Mouse (Mus musculus): ENCODE data around the gene Syne4. TPM values are rescaled to one million over a fixed set of nuclear protein-coding genes. Genes with fewer than 3 reads are reported as not detected.
A peak's percentile ranks its signal among the peaks of the same experiment; 100 is the strongest.

The Syne4 gene
- polyA plus RNA-seq, 1 experiment: not detected

DNA sequence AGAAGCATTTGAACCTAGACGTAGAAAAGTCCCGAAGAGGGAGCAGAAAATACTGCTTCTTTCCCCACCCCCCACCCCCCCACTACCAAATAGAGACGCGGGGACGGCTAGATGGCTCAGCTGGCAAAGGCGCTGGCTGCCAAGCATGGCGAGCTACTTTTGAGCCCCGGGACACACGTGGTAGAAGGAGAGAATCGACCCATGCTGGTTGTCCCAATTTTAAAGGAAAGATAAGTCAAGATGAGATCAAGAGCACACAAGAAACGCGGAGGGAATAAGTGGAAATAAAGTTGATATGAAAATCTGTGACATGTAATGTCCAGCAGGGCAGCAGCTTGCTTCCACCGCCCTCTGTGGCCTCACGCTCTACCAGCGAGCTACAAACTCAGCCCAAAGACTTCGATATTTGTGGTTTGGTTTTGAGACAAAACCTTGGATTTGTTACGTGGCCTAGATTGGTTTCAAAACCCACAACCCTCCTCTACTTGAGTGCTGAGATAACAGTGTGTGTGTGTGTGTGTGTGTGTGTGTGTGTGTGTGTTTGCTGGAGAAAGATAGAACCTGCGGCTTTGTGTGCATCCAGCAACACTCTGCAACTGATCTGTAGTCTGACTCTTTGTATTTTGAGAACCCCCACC is 18.1 kb downstream of the Syne4 start:
- Histone ChIP-seq H3K4me3 (ENCODE audit: insufficient read depth, low read depth, low read length) (no peak overlapping the region), H3K4me1 (ENCODE audit: control insufficient read depth, insufficient read depth, insufficient read length, low read length) (no peaks in the 10 kb centered on the region), H3K27ac (replicated peaks; ENCODE audit: low read depth, low read length) (no peak overlapping the region)

DNA sequence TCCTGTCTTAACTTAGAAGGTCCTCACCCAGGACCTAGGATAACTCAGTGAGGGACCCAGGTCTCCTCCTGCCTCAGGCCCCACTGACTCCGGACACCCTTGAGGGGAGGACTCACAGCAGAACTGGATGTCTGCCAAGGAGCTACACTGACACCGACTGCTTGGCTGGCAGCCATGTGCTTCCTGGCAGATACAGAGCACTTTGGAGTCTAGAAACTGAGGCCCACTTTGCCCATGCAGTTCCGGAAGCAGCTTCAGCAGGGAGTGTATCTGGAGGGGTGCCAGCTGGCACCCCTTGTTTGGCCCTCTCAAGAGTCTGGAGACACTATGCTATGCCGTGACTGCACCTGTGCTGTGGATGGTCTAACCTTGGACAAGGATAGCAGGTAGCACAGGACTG is 18.8 kb downstream of the Syne4 start:
- H3K4me1 ChIP-seq (ENCODE audit: control insufficient read depth, insufficient read depth, insufficient read length, low read length): no peaks in the 10 kb centered on the region
- H3K4me3 ChIP-seq (ENCODE audit: insufficient read depth, low read depth, low read length): no peak overlapping the region
- no peak overlapping the region for H3K27ac ChIP-seq (replicated peaks; ENCODE audit: low read depth, low read length)

- Histone ChIP-seq H3K4me1 (ENCODE audit: control insufficient read depth, insufficient read depth, insufficient read length, low read length) (no peaks in the 10 kb centered on the region), H3K27ac (replicated peaks; ENCODE audit: low read depth, low read length) (no peak overlapping the region), H3K4me3 (ENCODE audit: insufficient read depth, low read depth, low read length) (no peak overlapping the region)
Measured at GRCm38 (mm10) chr7:30334563-30334962, 20.0 kb downstream of the Syne4 start.

DNA sequence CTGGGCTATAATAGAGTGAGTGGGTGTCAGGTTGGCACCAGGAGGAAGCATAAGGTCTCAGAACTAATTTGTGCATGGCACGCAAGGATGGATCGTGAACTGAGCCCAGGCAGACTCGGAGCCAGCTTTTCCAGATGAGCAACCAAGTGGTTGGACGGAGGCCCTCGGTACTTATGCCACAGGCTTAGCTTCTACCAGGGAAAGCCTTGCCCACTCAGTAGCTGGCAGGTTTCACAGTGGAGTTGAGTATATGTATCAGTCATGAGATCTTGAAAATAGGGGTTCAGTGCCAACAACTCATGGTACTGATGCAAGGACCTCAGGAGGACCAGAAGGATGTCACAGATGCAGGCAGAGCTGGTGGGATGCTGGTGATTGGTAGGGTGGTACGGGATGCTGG is 21.1 kb downstream of the Syne4 start:
- Histone ChIP-seq H3K4me3 (ENCODE audit: insufficient read depth, low read depth, low read length) (no peak overlapping the region), H3K4me1 (ENCODE audit: control insufficient read depth, insufficient read depth, insufficient read length, low read length) (no peaks in the 10 kb centered on the region), H3K27ac (replicated peaks; ENCODE audit: low read depth, low read length) (no peak overlapping the region)

DNA sequence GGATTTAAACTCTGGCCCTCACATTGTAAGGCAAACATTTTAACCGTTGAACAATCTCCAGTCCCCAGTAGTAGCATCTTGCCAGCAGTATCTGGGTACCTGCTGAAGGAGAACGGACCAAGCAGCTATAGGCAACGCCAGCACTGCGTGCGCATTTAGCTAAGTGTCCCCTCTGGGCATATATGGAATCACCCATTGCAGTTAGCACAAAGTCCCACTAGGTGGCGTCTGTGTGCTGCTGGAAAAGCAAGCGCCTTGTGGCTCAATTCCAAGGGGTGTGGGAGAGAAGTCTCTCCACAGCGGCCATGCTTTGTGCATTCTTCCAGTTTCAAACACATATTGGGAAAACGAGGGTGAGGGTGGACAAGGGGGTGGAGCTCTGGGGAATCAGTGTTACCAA is 21.8 kb downstream of the Syne4 start:
- H3K4me3 ChIP-seq (ENCODE audit: insufficient read depth, low read depth, low read length): no peak overlapping the region
- H3K4me1 ChIP-seq (ENCODE audit: control insufficient read depth, insufficient read depth, insufficient read length, low read length): no peaks in the 10 kb centered on the region
- no peak overlapping the region for H3K27ac ChIP-seq (replicated peaks; ENCODE audit: low read depth, low read length)

DNA sequence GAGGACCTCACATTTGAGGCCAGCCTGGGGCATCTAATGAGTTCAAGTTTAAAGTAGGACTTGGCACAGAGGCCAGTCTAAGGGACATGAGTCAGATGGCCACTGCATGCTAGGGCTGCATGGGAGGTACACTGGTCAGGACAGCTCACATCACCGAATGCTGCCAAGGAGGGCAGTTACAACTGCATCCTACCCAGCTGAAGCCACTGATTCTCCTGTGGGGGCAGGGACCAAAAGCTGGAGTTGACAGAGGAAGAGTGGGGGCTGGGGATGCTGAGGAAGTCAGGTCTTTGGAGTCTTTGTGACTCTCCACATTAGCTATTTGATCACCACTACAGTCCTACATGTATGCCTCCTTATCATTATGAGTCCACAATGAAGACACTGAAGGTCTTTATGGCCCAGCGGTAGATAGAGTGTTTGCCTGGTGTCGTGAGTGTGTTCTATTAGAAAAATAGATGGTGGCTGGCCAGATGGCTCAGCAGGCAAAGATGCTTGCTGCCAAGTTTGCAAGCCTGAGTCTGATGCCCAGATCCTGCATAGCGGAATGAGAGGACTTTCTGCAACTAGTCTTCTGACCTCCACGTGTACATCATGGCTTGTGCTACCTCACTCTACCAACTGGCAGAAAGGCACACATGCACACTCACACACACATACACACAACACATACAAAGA is 25.0 kb downstream of the Syne4 start:
- Histone ChIP-seq H3K27ac (replicated peaks; ENCODE audit: low read depth, low read length) (no peak overlapping the region), H3K4me3 (ENCODE audit: insufficient read depth, low read depth, low read length) (no peak overlapping the region), H3K4me1 (ENCODE audit: control insufficient read depth, insufficient read depth, insufficient read length, low read length) (no peaks in the 10 kb centered on the region)

- Histone ChIP-seq H3K4me3 (ENCODE audit: insufficient read depth, low read depth, low read length) (no peak overlapping the region), H3K27ac (replicated peaks; ENCODE audit: low read depth, low read length) (no peak overlapping the region), H3K4me1 (ENCODE audit: control insufficient read depth, insufficient read depth, insufficient read length, low read length) (no peaks in the 10 kb centered on the region)
Measured at GRCm38 (mm10) chr7:30346635-30347379, 32.2 kb downstream of the Syne4 start.

- Histone ChIP-seq H3K27ac (replicated peaks; ENCODE audit: low read depth, low read length) (no peak overlapping the region), H3K4me3 (ENCODE audit: insufficient read depth, low read depth, low read length) (no peak overlapping the region), H3K4me1 (ENCODE audit: control insufficient read depth, insufficient read depth, insufficient read length, low read length) (no peaks in the 10 kb centered on the region)
Measured at GRCm38 (mm10) chr7:30347828-30348227, 33.2 kb downstream of the Syne4 start.

GRCm38 (mm10) chr7:30353279-30353822 is 38.7 kb downstream of the Syne4 start:
- Histone ChIP-seq H3K4me1 (ENCODE audit: control insufficient read depth, insufficient read depth, insufficient read length, low read length) (no peaks in the 10 kb centered on the region; the same call in 1 of the 2 replicates), H3K4me3 (ENCODE audit: insufficient read depth, low read depth, low read length) (no peak overlapping the region), H3K27ac (replicated peaks; ENCODE audit: low read depth, low read length) (no peak overlapping the region)

DNA sequence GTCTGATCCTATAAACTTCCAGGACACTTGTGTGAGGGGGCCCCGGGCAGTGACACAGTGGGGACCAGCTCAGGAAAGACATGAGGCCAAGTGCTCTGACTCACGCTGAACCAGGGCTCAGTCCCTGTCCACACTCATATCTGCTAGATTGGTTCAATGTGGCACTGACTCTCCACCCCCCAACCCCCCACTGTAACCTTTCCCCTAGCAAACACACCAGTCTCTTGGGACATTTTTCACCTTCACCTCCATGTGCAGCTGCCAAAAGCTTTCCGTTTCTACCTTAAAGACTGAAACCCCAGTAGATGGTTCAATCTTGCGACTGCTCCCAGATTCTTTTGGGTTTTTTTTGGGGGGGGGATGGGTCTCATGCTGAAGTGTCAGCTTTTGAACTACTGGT is 39.5 kb downstream of the Syne4 start:
- no peak overlapping the region for H3K27ac ChIP-seq (replicated peaks; ENCODE audit: low read depth, low read length)
- H3K4me1 ChIP-seq (ENCODE audit: control insufficient read depth, insufficient read depth, insufficient read length, low read length): no peaks in the 10 kb centered on the region; the same call in 1 of the 2 replicates
- no peak overlapping the region for H3K4me3 ChIP-seq (ENCODE audit: insufficient read depth, low read depth, low read length)

DNA sequence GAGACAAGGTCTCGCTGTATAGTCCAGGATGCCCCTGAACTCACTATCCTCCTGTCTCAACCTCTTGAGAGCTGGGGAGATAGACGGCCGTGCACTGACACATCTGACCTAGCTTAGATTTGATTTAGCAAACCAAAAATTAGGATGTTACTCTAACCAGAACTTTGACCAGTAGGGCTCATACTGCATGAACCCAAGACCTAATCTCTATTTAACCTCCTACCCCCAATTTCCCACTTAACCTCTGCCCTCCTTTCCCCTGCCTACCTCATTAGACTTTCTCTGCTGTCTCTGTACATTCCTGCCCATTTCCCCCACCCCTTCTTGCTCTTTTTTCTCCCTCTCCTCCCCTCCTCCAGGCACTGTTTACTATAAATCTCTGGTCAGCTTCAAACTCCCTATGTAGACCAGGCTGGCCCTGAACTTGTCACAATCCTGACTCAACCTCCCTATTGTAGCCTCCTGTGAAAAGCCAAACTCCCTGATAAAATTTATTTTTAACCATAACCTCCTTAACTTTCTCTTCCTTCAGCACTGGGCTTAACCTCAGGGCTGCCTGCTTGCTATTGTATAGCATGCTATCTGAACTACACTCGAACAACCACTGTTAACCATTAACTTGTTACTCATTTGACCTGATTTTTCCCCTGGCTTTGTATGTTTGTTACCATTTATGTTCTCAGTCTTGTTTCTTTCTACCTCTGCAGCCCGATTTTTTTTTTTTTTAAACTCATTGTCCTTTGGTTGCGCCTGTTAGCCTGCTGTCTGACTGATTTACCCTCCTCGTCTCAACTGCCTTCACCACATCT is 44.0 kb downstream of the Syne4 start:
- Histone ChIP-seq H3K4me1 (ENCODE audit: control insufficient read depth, insufficient read depth, insufficient read length, low read length) (no peaks in the 10 kb centered on the region; the same call in 1 of the 2 replicates), H3K4me3 (ENCODE audit: insufficient read depth, low read depth, low read length) (no peak overlapping the region), H3K27ac (replicated peaks; ENCODE audit: low read depth, low read length) (no peak overlapping the region)

DNA sequence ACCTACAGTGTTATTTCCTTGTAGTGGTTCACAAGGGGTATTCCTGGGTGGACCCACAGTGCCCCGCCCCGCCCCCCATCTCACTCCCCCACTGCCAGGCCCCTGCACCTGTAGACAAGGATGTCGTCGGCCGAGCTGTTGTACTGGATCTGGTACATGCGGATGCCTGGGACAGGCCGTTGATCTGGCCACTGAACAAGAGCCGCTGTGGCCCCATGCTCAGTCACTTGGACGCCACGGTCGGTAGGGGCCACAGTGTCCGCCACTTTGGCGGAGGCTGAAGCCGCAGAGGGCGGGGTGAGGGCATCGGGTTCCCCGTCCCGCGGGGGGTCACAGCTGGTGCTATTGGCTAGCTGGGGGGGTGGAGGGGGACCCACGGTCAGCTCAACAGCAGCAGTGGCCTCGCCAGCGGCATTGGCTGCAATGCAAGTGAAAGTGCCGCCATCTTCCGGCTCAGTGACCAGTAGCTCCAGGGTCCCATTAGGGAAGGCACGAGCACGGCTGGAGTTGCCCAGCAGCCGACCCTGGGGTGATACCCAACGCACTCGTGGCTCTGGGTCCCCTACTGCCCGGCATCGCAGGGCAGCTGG is 44.8 kb downstream of the Syne4 start:
- Histone ChIP-seq H3K27ac (replicated peaks; ENCODE audit: low read depth, low read length) (no peak overlapping the region), H3K4me1 (ENCODE audit: control insufficient read depth, insufficient read depth, insufficient read length, low read length) (no peaks in the 10 kb centered on the region; the same call in 1 of the 2 replicates), H3K4me3 (ENCODE audit: insufficient read depth, low read depth, low read length) (no peak overlapping the region)

DNA sequence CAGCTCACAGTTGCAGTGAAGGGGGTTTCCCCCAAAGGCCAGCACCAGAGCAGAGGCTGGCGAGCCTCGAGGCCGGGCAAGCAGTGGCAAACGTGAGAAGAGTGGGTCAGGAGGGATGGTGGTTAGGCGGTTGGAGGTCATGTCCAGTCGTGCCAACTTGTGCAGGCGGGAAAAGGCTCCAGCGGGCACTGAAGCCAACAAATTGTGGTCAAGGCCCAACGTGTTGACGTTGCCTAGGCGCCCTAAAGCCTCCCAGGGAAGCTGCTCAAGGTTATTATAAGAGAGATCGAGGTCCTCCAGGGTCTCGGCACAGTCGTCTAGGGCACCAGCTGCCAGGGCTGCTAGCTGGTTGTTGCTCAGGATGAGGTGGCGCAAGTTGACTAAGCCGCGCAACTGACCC is 45.4 kb downstream of the Syne4 start:
- no peaks in the 10 kb centered on the region for H3K4me1 ChIP-seq (ENCODE audit: control insufficient read depth, insufficient read depth, insufficient read length, low read length)
- H3K4me3 ChIP-seq (ENCODE audit: insufficient read depth, low read depth, low read length): no peak overlapping the region
- H3K27ac ChIP-seq (replicated peaks; ENCODE audit: low read depth, low read length): no peak overlapping the region

DNA sequence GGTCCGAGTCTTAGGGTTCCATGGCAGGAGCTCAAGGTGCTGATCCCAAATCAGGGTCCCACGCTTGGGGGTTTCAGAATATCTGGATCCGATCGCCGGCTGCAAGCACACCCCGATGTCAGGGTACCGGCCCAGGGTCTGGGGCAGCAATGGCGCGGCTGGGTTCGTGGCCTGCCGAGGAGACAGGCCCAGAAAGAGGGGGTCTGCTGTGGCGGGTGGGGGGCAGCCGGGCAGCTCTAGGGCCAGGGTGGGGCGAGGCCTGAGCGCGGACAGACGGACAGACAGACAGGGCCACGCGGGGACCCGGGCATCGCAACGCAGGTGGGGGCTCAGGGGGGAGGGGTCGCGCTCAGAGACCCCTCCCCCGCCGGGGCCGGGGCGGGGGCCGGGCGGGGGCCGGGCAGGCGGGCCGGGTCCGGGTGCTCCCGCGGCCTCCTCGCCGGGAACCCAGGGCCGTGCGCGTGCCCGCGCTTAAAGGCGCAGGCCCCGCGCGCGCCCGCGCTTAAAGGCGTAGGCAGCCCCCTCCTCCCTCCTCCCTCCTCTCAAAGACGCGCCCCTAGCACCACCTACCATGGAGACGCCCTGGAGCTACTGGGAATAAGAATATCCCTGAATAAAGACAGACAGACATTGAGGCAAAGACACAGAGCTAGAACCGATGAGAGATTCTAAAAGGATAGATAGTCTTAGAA is 48.2 kb downstream of the Syne4 start, which contains the start of gene Lrfn3:
Gene Lrfn3 (minus strand): TSS at position 121 of the 692 bp plus-strand sequence.
- Histone ChIP-seq H3K27ac (replicated peaks; ENCODE audit: low read depth, low read length) (no peak within 1 kb of the TSS), H3K4me3 (ENCODE audit: insufficient read depth, low read depth, low read length) (peak within 1 kb of the TSS; percentile 56), H3K4me1 (ENCODE audit: control insufficient read depth, insufficient read depth, insufficient read length, low read length) (no peaks in the 10 kb centered on the region)
